Mouse (Mus musculus) heart, embryonic 14.5 days (tissue): ENCODE measurements around the gene Isg20. TPM values are rescaled to one million over a fixed set of nuclear protein-coding genes. Genes with fewer than 3 reads are reported as not detected.

Experiments used
- ATAC-seq: fragments of 200-750 bp; cut with Nextera tagmentation; 2 replicates; pipeline ENCODE4 v1.8.0; 2017; ENCODE audit warnings: low read depth, moderate TSS enrichment; ENCODE audit not compliant: insufficient number of reproducible peaks, insufficient read depth, low FRiP score
- H3K27ac ChIP-seq, 2 experiments: fragments of 200-500 bp in 1 of 2; fragments of 300-500 bp in 1 of 2; sonication (generic) in 1 of 2; replicated peaks in 1 of 2; 2 replicates each; pipeline ENCODE4 v1.5.1; 2012 to 2014; ENCODE audit warnings: low read depth in 2 of 2, low read length in 2 of 2, control low read depth in 1 of 2, mild to moderate bottlenecking in 1 of 2, mixed read lengths in 1 of 2; ENCODE audit not compliant: control insufficient read depth in 1 of 2, insufficient read depth in 1 of 2
- H3K27me3 ChIP-seq: fragments of 300-500 bp; sonication (generic); 2 replicates; pipeline ENCODE4 v1.6.1; 2014; ENCODE audit warnings: mild to moderate bottlenecking, low read length, control low read depth; ENCODE audit not compliant: control insufficient read depth, insufficient read depth
- H3K36me3 ChIP-seq: fragments of 300-500 bp; sonication (generic); 2 replicates; pipeline ENCODE4 v1.6.1; 2014; ENCODE audit warnings: mild to moderate bottlenecking, control low read depth, low read length, mixed read lengths; ENCODE audit not compliant: control insufficient read depth, insufficient read depth
- H3K4me1 ChIP-seq, 2 experiments: fragments of 200-500 bp in 1 of 2; fragments of 300-500 bp in 1 of 2; sonication (generic) in 1 of 2; 2 replicates each; pipeline ENCODE4 v1.6.1; 2012 to 2014; ENCODE audit warnings: low read length in 2 of 2, control low read depth in 1 of 2, mixed read lengths in 1 of 2; ENCODE audit not compliant: control insufficient read depth in 2 of 2, insufficient read depth in 2 of 2
- H3K4me2 ChIP-seq: fragments of 300-500 bp; sonication (generic); 2 replicates; pipeline ENCODE4 v1.6.1; 2014; ENCODE audit warnings: mild to moderate bottlenecking, low read length
- H3K4me3 ChIP-seq, 2 experiments: fragments of 200-500 bp in 1 of 2; fragments of 300-500 bp in 1 of 2; sonication (generic) in 1 of 2; 2 replicates each; pipeline ENCODE4 v1.5.1; 2012 to 2014; ENCODE audit warnings: low read length in 2 of 2, mild to moderate bottlenecking in 2 of 2, control low read depth in 1 of 2, low read depth in 1 of 2, moderate library complexity in 1 of 2; ENCODE audit not compliant: control insufficient read depth in 1 of 2, insufficient read depth in 1 of 2
- H3K9ac ChIP-seq: fragments of 300-500 bp; sonication (generic); 2 replicates; pipeline ENCODE4 v1.6.1; 2014; ENCODE audit warnings: mild to moderate bottlenecking, low read length
- H3K9me3 ChIP-seq: fragments of 300-500 bp; sonication (generic); 2 replicates; pipeline ENCODE4 v1.6.1; 2016; ENCODE audit warnings: low read length, control low read depth; ENCODE audit not compliant: control insufficient read depth
- WGBS: fragments of 180-500 bp; shearing (Covaris S2); extraction: QIAGEN DNeasy Blood & Tissue Kit; methylation state at CpG from one replicate; pipeline ENCODE4 v1.1.7; 2014; 5-methylcytosine and 5-hydroxymethylcytosine counted together
- polyA plus RNA-seq: library from polyadenylated mRNA; unstranded; fragments of >200 nt; fragmentation: Nextera tagmentation; extraction: Ambion mirVana; gene quantifications from 2 replicates; pipeline ENCODE4 v1.2.1, GENCODE M21; 2014

The Isg20 gene
- polyA plus RNA-seq, 1 experiment from 2014 or later = 1.9 TPM

GRCm38 (mm10) chr7:78914896-78915510 lies 1.8 kb downstream of the Isg20 start:
- no peaks in the 10 kb centered on the region for H3K36me3 ChIP-seq
- no peak overlapping the region for H3K4me3 ChIP-seq
- no peaks in the 10 kb centered on the region for H3K9me3 ChIP-seq
- 78% methylated on average over 11 of the region's 11 CpGs for WGBS
- no peak for ATAC-seq
- H3K27me3 ChIP-seq = no peaks in the 10 kb centered on the region; the same call in 1 of the 2 replicates
- peaks cover 12 to 15% of the 10 kb centered on the region in 2 experiments for H3K4me1 ChIP-seq
- no peak overlapping the region for H3K27ac ChIP-seq
- no peak overlapping the region for H3K4me2 ChIP-seq
- no peak overlapping the region for H3K9ac ChIP-seq

GRCm38 (mm10) chr7:78918686-78919085 lies 5.5 kb downstream of the Isg20 start:
- 40% methylated on average over 4 of the region's 4 CpGs for WGBS
- H3K4me3 ChIP-seq = no peak overlapping the region
- peaks cover 7% of the 10 kb centered on the region in 2 experiments for H3K4me1 ChIP-seq
- H3K27ac ChIP-seq = no peak overlapping the region
- H3K36me3 ChIP-seq = no peaks in the 10 kb centered on the region
- H3K9ac ChIP-seq = no peak overlapping the region
- no peak for ATAC-seq
- H3K9me3 ChIP-seq = no peaks in the 10 kb centered on the region
- no peak overlapping the region for H3K4me2 ChIP-seq
- H3K27me3 ChIP-seq = no peaks in the 10 kb centered on the region; the same call in 1 of the 2 replicates

- no peaks in the 10 kb centered on the region for H3K9me3 ChIP-seq
- no peak overlapping the region for H3K9ac ChIP-seq
- no peak overlapping the region for H3K27ac ChIP-seq
- WGBS = 83% methylated on average over 7 of the region's 7 CpGs
- ATAC-seq = no peak
- H3K4me1 ChIP-seq = no peaks in the 10 kb centered on the region
- H3K4me3 ChIP-seq = no peak overlapping the region
- H3K4me2 ChIP-seq = no peak overlapping the region
- no peaks in the 10 kb centered on the region for H3K36me3 ChIP-seq
- no peaks in the 10 kb centered on the region; the same call in 1 of the 2 replicates for H3K27me3 ChIP-seq
These were observed 9.3 kb downstream of the Isg20 start for GRCm38 (mm10) chr7:78922506-78922905.

- Histone ChIP-seq H3K4me3 (no peak overlapping the region), H3K9me3 (no peaks in the 10 kb centered on the region), H3K9ac (no peak overlapping the region), H3K27ac (no peak overlapping the region), H3K4me1 (no peaks in the 10 kb centered on the region), H3K27me3 (no peaks in the 10 kb centered on the region; the same call in 1 of the 2 replicates), H3K36me3 (no peaks in the 10 kb centered on the region), H3K4me2 (no peak overlapping the region)
- 12% methylated on average over 6 of the region's 6 CpGs for WGBS
- no peak for ATAC-seq
These were observed 11.1 kb downstream of the Isg20 start for GRCm38 (mm10) chr7:78924300-78924699.

GRCm38 (mm10) chr7:78924796-78925195 lies 11.6 kb downstream of the Isg20 start:
- no peak overlapping the region for H3K27ac ChIP-seq
- H3K4me3 ChIP-seq = no peak overlapping the region
- no peak overlapping the region for H3K4me2 ChIP-seq
- H3K4me1 ChIP-seq = no peaks in the 10 kb centered on the region
- H3K9me3 ChIP-seq = no peaks in the 10 kb centered on the region
- 55% methylated on average over 7 of the region's 7 CpGs for WGBS
- no peak overlapping the region for H3K9ac ChIP-seq
- no peaks in the 10 kb centered on the region for H3K27me3 ChIP-seq
- ATAC-seq = no peak
- H3K36me3 ChIP-seq = no peaks in the 10 kb centered on the region

GRCm38 (mm10) chr7:78925680-78926079 lies 12.5 kb downstream of the Isg20 start:
- Histone ChIP-seq H3K4me2 (no peak overlapping the region), H3K27me3 (no peaks in the 10 kb centered on the region), H3K9ac (no peak overlapping the region), H3K36me3 (no peaks in the 10 kb centered on the region), H3K9me3 (no peaks in the 10 kb centered on the region), H3K4me1 (no peaks in the 10 kb centered on the region), H3K27ac (no peak overlapping the region), H3K4me3 (no peak overlapping the region)
- ATAC-seq = no peak; the same call in 1 of the 2 replicates
- WGBS = 84% methylated on average over 7 of the region's 7 CpGs

- Histone ChIP-seq H3K9me3 (no peaks in the 10 kb centered on the region), H3K27ac (no peak overlapping the region), H3K4me3 (no peak overlapping the region), H3K27me3 (no peaks in the 10 kb centered on the region), H3K4me1 (no peaks in the 10 kb centered on the region), H3K36me3 (no peaks in the 10 kb centered on the region), H3K9ac (no peak overlapping the region), H3K4me2 (no peak overlapping the region)
- 75% methylated on average over 9 of the region's 9 CpGs for WGBS
- ATAC-seq = no peak
These were observed 12.9 kb downstream of the Isg20 start for GRCm38 (mm10) chr7:78926156-78926555.

- no peaks in the 10 kb centered on the region for H3K27me3 ChIP-seq
- no peak overlapping the region for H3K4me3 ChIP-seq
- H3K4me1 ChIP-seq = no peaks in the 10 kb centered on the region
- no peak overlapping the region for H3K27ac ChIP-seq
- H3K36me3 ChIP-seq = no peaks in the 10 kb centered on the region
- WGBS = 62% methylated on average over 3 of the region's 3 CpGs
- no peak for ATAC-seq
- H3K9ac ChIP-seq = no peak overlapping the region
- H3K9me3 ChIP-seq = no peaks in the 10 kb centered on the region
- no peak overlapping the region for H3K4me2 ChIP-seq
These were observed 14.0 kb downstream of the Isg20 start for GRCm38 (mm10) chr7:78927266-78927665.
